Mouse (Mus musculus) neural tube, embryonic 13.5 days (tissue): ENCODE data around the gene Wnt10a. TPM values are rescaled to one million over a fixed set of nuclear protein-coding genes. Genes with fewer than 3 reads are reported as not detected.
"Not testable (repeated sequence)": the region's sequence is repeated elsewhere in the genome, so short reads cannot be mapped to it uniquely, and the experiment has no call there.

ENCODE experiments used
- ATAC-seq: fragments of 200-750 bp; cut with Nextera tagmentation; 2 replicates; pipeline ENCODE4 v1.8.0; 2017; ENCODE audit warnings: low read depth, mild to moderate bottlenecking, moderate TSS enrichment, moderate library complexity
- H3K27ac ChIP-seq: fragments of 300-500 bp; sonication (generic); replicated peaks from 2 replicates; pipeline ENCODE4 v1.5.1; 2015; ENCODE audit warnings: moderate library complexity, mild to moderate bottlenecking, inconsistent platforms
- H3K27me3 ChIP-seq: fragments of 300-500 bp; sonication (generic); 2 replicates; pipeline ENCODE4 v1.6.1; 2015; ENCODE audit warnings: mild to moderate bottlenecking, inconsistent platforms
- H3K36me3 ChIP-seq: fragments of 300-500 bp; sonication (generic); 2 replicates; pipeline ENCODE4 v1.6.1; 2015; ENCODE audit warnings: mild to moderate bottlenecking, inconsistent platforms
- H3K4me1 ChIP-seq: fragments of 300-500 bp; sonication (generic); replicated peaks from 2 replicates; pipeline ENCODE4 v1.6.1; 2015; ENCODE audit warnings: inconsistent platforms
- H3K4me2 ChIP-seq: fragments of 300-500 bp; sonication (generic); 2 replicates; pipeline ENCODE4 v1.6.1; 2015; ENCODE audit warnings: inconsistent platforms, mild to moderate bottlenecking, moderate library complexity
- H3K4me3 ChIP-seq: fragments of 300-500 bp; sonication (generic); 2 replicates; pipeline ENCODE4 v1.5.1; 2015; ENCODE audit warnings: mild to moderate bottlenecking, inconsistent platforms
- H3K9ac ChIP-seq: fragments of 300-500 bp; sonication (generic); 2 replicates; pipeline ENCODE4 v1.6.1; 2015; ENCODE audit warnings: moderate library complexity, mild to moderate bottlenecking, inconsistent platforms
- H3K9me3 ChIP-seq: fragments of 300-500 bp; sonication (generic); 2 replicates; pipeline ENCODE4 v1.6.1; 2016; ENCODE audit warnings: inconsistent platforms
- whole genome bisulfite sequencing: fragments of 180-500 bp; shearing (Covaris S2); methylation state at CpG from one replicate; pipeline ENCODE4 v1.1.7; 2015; 5-methylcytosine and 5-hydroxymethylcytosine counted together
- polyA plus RNA-seq: library from polyadenylated mRNA; unstranded; fragments of >200 nt; fragmentation: Nextera tagmentation; extraction: Ambion mirVana; gene quantifications from 2 replicates; pipeline ENCODE4 v1.2.1, GENCODE M21; 2015

Gene Wnt10a
- polyA plus RNA-seq, 1 experiment from 2014 or later: 0.13 TPM

GRCm38 (mm10) chr1:74805843-74806242 is 14.5 kb downstream of the Wnt10a start:
- no peak for ATAC-seq
- H3K4me2 ChIP-seq: no peak overlapping the region
- no peaks in the 10 kb centered on the region for H3K36me3 ChIP-seq
- H3K9ac ChIP-seq: no peak overlapping the region
- H3K27ac ChIP-seq: no peak overlapping the region
- WGBS: 9% methylated on average over 5 of the region's 5 CpGs
- no peak overlapping the region for H3K4me3 ChIP-seq
- peaks cover 86% of the 10 kb centered on the region for H3K27me3 ChIP-seq
- H3K4me1 ChIP-seq: peaks cover 68% of the 10 kb centered on the region
- H3K9me3 ChIP-seq: no peaks in the 10 kb centered on the region

GRCm38 (mm10) chr1:74806360-74807311 is 15.3 kb downstream of the Wnt10a start:
- Histone ChIP-seq H3K9me3 (no peaks in the 10 kb centered on the region), H3K9ac (peak overlapping the region; percentile 63), H3K4me1 (peaks cover 65% of the 10 kb centered on the region), H3K27ac (peak overlapping the region; percentile 25; the same call in 1 of the 2 replicates), H3K27me3 (peaks cover 79% of the 10 kb centered on the region), H3K4me2 (peak overlapping the region; percentile 63), H3K36me3 (no peaks in the 10 kb centered on the region), H3K4me3 (peak overlapping the region; percentile 32)
- WGBS: 1% methylated on average over 36 of the region's 38 CpGs
- peak; percentile 23 for ATAC-seq

- Histone ChIP-seq H3K9ac (no peak overlapping the region), H3K4me1 (peaks cover 59% of the 10 kb centered on the region), H3K4me2 (peak overlapping the region; percentile 63), H3K9me3 (no peaks in the 10 kb centered on the region), H3K36me3 (no peaks in the 10 kb centered on the region), H3K4me3 (peak overlapping the region; percentile 32), H3K27me3 (peaks cover 78% of the 10 kb centered on the region), H3K27ac (peak overlapping the region; percentile 6; the same call in 1 of the 2 replicates)
- 3% methylated on average over 23 of the region's 23 CpGs for WGBS
- ATAC-seq: peak; percentile 33
Measured at GRCm38 (mm10) chr1:74807551-74808071, 16.3 kb downstream of the Wnt10a start.

GRCm38 (mm10) chr1:74808078-74808477 is 16.8 kb downstream of the Wnt10a start:
- Histone ChIP-seq H3K4me2 (peak overlapping the region; percentile 63), H3K27ac (0 out of 2 replicates have a peak overlapping the region, but pooled peaks have one; percentile 6), H3K9me3 (no peaks in the 10 kb centered on the region), H3K36me3 (no peaks in the 10 kb centered on the region), H3K9ac (peak overlapping the region; percentile 58; the same call in 1 of the 2 replicates), H3K4me1 (peaks cover 54% of the 10 kb centered on the region), H3K27me3 (peaks cover 73% of the 10 kb centered on the region), H3K4me3 (peak overlapping the region; percentile 32)
- peak; percentile 52 for ATAC-seq
- WGBS: 1% methylated on average over 16 of the region's 16 CpGs

- 63% methylated on average over 10 of the region's 10 CpGs for WGBS
- peaks cover 67% of the 10 kb centered on the region for H3K27me3 ChIP-seq
Measured at GRCm38 (mm10) chr1:74809007-74809406, 17.7 kb downstream of the Wnt10a start.

GRCm38 (mm10) chr1:74814931-74815647 is 23.8 kb downstream of the Wnt10a start:
- H3K27me3 ChIP-seq: peaks cover 10% of the 10 kb centered on the region
- no peak overlapping the region for H3K27ac ChIP-seq
- no peaks in the 10 kb centered on the region for H3K9me3 ChIP-seq
- H3K9ac ChIP-seq: no peak overlapping the region
- H3K4me2 ChIP-seq: no peak overlapping the region
- H3K4me3 ChIP-seq: no peak overlapping the region
- no peak for ATAC-seq
- peaks cover 18% of the 10 kb centered on the region for H3K4me1 ChIP-seq
- WGBS: 78% methylated on average over 9 of the region's 9 CpGs
- H3K36me3 ChIP-seq: no peaks in the 10 kb centered on the region

More at GRCm38 (mm10) chr1:74809007-74809406, 17.7 kb downstream of the Wnt10a start:
- no peak overlapping the region for H3K9ac ChIP-seq
- H3K4me2 ChIP-seq: no peak overlapping the region
- peaks cover 45% of the 10 kb centered on the region for H3K4me1 ChIP-seq
- H3K4me3 ChIP-seq: no peak overlapping the region
- ATAC-seq: no peak
- no peaks in the 10 kb centered on the region for H3K9me3 ChIP-seq
- H3K36me3 ChIP-seq: no peaks in the 10 kb centered on the region
- no peak overlapping the region for H3K27ac ChIP-seq

GRCm38 (mm10) chr1:74815965-74816364 is 24.6 kb downstream of the Wnt10a start:
- not testable (repeated sequence) for H3K4me3 ChIP-seq, H3K27ac ChIP-seq, H3K36me3 ChIP-seq, H3K9ac ChIP-seq, H3K9me3 ChIP-seq, H3K27me3 ChIP-seq, H3K4me2 ChIP-seq, ATAC-seq
- peaks cover 18% of the 10 kb centered on the region for H3K4me1 ChIP-seq
- 89% methylated on average over 6 of the region's 6 CpGs for WGBS

GRCm38 (mm10) chr1:74816612-74817199 is 25.4 kb downstream of the Wnt10a start:
- Histone ChIP-seq H3K4me2 (peak overlapping the region; percentile 58), H3K4me3 (peak overlapping the region; percentile 61), H3K9ac (peak overlapping the region; percentile 83), H3K27me3 (peaks cover 8% of the 10 kb centered on the region; the same call in 1 of the 2 replicates), H3K4me1 (peaks cover 18% of the 10 kb centered on the region), H3K27ac (peak overlapping the region; percentile 92), H3K9me3 (no peaks in the 10 kb centered on the region), H3K36me3 (no peaks in the 10 kb centered on the region)
- 6% methylated on average over 38 of the region's 38 CpGs for WGBS
- peak; percentile 80 for ATAC-seq

GRCm38 (mm10) chr1:74817219-74817618 is 25.9 kb downstream of the Wnt10a start:
- no peaks in the 10 kb centered on the region for H3K36me3 ChIP-seq
- H3K4me3 ChIP-seq: peak overlapping the region; percentile 61
- H3K4me1 ChIP-seq: peaks cover 18% of the 10 kb centered on the region
- WGBS: 11% methylated on average over 14 of the region's 14 CpGs
- ATAC-seq: peak; percentile 21
- H3K27ac ChIP-seq: peak overlapping the region; percentile 92
- peak overlapping the region; percentile 83 for H3K9ac ChIP-seq
- no peaks in the 10 kb centered on the region for H3K9me3 ChIP-seq
- peaks cover 3% of the 10 kb centered on the region; the same call in 1 of the 2 replicates for H3K27me3 ChIP-seq
- H3K4me2 ChIP-seq: peak overlapping the region; percentile 58

GRCm38 (mm10) chr1:74818509-74818908 is 27.2 kb downstream of the Wnt10a start:
- no peak overlapping the region for H3K4me2 ChIP-seq
- no peaks in the 10 kb centered on the region for H3K36me3 ChIP-seq
- H3K4me1 ChIP-seq: peaks cover 18% of the 10 kb centered on the region
- no peaks in the 10 kb centered on the region for H3K27me3 ChIP-seq
- no peaks in the 10 kb centered on the region for H3K9me3 ChIP-seq
- no peak for ATAC-seq
- 94% methylated on average over 1 of the region's 1 CpGs for WGBS
- H3K27ac ChIP-seq: no peak overlapping the region
- no peak overlapping the region for H3K4me3 ChIP-seq
- H3K9ac ChIP-seq: no peak overlapping the region

- H3K4me3 ChIP-seq, H3K27me3 ChIP-seq, H3K4me2 ChIP-seq, H3K4me1 ChIP-seq, H3K27ac ChIP-seq, ATAC-seq, H3K9ac ChIP-seq, H3K36me3 ChIP-seq, H3K9me3 ChIP-seq: not testable (repeated sequence)
- 96% methylated on average over 4 of the region's 4 CpGs for WGBS
Measured at GRCm38 (mm10) chr1:74823598-74823997, 32.3 kb downstream of the Wnt10a start.
